Mouse (Mus musculus): Measurements from ENCODE around the gene Dop1a.

DNA sequence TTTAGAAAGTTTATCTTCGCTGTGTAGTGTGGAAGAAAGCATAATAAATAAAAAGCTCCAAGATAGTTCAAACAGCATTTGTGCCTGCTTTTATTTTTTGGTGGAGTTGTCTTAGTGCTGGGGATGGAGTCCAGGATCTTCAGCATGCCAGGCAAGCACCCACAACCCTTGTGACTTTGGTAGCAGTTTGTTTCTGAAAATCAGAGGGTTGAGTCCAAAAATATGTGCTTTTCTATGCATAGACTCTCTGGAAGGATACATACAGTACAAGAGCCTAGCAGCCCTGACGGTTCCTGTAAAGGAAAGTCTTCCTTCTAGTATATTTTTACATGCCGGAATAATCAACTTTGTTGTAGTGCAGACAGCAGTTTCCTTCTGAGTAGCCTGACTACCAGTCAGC lies 83.8 kb downstream of the Dop1a start:
- TF ChIP-seq CTCF (IDR thresholded peaks at IDR 0.05; ENCODE audit: borderline replicate concordance, control insufficient read depth, extremely low read depth, insufficient read depth, low read length, poor library complexity) (no peak), POLR2A (IDR thresholded peaks at IDR 0.05; ENCODE audit: control insufficient read depth, extremely low read depth, insufficient read depth, low read length, poor library complexity) (no peak)

All from thymus, adult 2 months (tissue).